Mouse (Mus musculus) thymus, postnatal 25 days (tissue): ENCODE measurements around the gene Ubap1l.

ENCODE experiments used
- DNase-seq: peaks from one replicate; pipeline ENCODE4 v3.0.0; 2022

The Ubap1l gene

DNA sequence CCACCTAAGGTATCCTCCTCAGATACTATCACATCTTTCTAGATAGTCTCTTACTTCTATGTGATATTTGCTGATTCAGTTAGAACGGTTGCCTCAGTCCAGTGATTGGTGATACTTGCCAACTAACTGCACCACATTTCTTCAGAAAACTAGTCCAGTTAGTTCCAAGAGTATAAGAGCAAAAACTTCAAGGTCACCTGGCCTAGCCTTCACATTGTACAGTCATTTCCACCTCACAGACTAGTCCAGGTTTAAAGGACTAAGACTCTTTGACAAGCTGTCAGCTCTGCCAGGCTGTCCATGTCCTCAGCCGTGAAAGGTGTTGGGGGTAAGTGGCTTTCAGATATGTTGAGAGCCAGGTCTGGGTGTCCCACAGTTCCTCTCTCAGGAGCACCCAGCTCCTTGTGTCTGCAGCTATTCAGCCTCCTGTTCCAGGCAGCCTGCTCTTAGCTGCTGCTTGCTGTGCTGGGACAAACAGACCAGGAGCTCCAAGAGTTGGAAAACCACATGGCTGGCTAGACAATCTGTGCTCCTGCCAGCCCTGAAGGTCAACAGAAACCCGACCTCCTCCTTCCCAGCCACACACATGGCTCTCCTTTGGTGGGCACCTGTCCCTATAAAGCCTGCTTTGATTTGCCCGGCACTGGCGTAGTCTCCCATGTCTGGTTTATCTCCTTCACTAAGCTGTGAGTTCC, 13.8 kb downstream of the Ubap1l start:
- no peak for DNase-seq

DNA sequence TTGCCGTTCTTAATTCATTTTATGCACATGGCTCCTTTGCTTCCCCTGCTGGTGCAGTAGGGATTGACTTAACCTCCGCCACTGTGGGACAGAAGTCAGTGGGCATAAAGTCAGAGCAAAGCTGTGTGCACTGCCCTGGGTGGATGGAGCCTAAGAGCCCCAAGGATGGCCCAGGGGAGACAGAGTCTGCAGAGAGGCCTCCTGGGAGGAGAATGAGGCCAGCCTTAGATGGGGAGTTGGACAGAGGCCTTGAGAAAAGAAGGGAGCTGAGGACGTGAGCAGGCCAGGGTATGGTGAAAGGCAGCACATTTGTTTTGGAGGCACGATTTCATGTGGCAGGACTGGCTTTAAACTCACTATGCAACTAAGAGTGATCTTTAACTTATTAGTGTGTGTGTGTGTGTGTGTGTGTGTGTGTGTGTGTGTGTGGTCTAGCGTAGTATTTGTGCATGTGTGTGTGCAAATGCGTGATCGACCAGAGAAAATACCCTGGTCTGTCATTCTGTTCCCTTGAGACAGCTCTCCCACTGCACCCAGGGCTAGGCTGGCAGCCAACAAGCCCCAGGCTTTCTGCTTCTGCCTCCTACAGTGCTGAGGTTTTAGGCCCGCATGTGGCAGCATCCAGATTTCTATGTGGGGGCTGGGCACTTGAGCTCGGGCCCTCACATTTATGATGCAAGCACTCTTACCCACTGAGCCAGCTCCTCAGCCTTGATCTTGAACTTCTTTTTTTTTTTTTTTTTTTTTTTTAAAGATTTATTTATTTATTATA, 14.5 kb downstream of the Ubap1l start:
- no peak for DNase-seq

DNA sequence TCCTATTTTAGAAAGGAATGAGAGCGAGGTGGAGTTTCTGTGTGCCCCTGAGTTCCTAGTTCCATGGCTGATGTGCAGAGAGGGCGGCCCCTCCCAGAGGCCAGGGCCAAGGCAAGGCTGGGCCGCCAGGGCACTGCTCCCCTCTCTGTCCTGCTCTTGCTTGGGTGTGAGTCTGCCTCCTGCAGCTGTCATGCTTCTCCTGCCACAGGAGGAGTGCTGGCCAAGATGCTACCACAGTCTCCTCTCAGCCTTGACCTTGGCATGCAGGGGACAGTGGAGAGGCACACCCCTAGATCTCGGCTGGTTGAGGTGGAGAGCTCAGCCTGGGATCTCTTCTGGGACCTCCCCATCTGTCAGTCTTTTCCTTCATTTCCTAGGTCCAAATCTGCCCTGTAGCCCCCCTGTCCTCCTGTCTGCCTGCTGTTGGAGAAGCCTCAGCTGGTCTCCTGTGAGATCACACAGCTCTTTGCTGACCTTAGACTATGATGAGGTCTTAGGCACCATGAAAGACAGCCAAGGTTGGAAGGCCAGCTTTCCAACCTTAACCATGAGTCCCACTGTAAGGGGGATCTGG, 20.3 kb downstream of the Ubap1l start:
- no peak for DNase-seq

DNA sequence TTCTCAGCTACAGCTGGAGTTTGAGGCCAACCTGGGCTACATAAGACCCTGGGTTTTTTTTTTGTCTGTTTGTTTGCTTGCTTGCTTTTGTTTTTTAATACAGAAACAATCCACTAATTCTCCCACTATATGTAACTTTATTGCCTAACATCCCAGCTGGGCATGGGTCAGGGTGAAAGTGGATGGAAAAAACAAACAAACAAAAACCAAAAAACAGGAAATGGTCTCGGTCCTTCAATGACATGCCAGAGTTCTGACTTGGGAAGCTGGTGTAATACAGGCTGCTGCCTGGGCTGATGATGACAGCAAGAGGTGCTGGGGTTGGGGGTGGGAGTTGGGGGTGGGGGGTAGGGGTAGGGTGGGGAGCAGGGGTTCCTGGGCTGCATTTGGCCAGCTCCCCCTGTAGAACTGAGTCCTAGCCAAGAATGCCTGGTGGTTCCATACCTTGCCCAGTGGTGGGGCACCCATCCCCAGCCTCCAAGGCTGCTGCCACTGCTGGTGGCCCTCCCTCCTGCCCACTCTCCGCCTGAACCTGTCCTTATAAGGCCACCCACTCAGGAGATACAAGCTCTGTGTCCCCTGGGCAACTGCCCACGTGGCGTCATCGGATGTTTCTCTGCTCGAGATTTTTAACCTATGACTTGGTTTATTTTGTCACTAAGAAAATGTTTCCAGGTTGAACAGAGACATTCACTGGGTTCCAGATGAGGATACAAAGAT, 21.4 kb downstream of the Ubap1l start:
- DNase-seq, result no peak

DNA sequence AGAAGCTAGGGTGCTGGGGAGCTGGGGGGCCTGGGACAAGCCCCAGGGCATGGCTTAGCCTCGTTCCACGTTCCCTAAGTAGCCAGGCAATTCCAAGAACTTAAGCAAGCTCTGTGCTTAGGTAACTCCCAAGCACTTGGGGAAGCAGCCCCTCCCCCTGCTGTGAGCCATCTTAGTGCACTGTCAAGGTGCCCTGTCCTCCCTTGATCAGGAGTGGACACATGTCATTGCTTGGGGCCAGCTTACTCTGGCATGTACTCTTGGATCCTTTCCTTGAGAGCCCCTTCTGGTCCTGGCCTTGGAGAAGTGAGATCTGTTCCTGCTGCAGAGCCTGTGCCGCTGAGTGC, 21.9 kb downstream of the Ubap1l start:
- no peak for DNase-seq

DNA sequence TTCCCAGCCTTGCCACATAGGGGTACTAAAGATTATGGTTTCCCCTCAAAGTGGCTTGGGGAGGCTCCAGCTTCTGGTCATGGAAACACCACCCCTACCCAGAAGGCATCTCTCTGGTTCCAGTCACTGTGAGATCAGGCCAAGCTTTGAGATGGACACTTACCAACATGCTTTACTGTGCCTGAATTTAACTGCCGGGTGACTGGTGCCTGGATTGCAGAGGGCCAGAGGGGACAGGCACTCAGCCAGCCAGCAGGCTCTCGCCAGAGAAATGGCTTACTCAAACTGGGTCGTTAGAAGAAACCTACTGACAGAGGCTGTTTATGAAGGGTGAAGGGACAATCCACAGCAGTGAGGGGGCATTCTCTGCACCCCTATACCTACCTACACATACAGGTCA, 23.4 kb downstream of the Ubap1l start:
- DNase-seq, result no peak

DNA sequence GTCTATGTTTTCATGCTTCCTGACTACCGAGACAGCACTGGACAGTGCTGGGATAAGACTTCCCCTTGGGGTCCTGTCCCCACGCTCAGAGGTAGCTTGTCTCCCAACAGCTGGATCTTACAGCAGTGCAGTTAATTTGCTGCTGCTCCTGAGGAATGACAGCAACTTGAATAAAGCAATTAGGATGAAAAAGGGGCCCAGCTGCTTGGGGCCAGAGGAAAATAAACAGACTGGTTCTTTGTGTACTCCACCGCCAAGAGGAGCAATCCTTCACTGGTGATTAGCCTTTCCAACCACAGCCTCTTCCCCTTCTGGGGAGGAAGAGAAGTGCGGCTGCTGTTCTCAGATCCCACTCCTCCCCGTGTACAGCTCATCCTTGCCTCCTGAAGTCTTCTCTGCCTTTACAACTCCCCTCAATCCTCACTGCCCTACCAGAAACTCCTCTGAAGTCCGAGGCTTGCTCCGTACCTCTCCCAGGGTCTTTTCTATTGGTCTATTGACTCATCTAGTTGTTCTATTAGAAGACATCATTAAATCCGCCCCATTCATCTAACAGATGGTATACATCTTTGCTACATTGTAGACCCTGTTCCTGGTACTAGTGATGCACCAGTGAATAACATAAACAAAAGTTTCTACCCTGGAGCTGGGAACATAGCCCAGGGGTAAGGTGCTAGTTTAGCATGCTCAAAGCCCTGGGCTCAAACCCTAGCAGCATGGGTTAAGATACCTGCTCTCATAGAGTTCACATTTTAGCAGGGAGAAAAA, 25.7 kb downstream of the Ubap1l start:
- DNase-seq, result no peak

DNA sequence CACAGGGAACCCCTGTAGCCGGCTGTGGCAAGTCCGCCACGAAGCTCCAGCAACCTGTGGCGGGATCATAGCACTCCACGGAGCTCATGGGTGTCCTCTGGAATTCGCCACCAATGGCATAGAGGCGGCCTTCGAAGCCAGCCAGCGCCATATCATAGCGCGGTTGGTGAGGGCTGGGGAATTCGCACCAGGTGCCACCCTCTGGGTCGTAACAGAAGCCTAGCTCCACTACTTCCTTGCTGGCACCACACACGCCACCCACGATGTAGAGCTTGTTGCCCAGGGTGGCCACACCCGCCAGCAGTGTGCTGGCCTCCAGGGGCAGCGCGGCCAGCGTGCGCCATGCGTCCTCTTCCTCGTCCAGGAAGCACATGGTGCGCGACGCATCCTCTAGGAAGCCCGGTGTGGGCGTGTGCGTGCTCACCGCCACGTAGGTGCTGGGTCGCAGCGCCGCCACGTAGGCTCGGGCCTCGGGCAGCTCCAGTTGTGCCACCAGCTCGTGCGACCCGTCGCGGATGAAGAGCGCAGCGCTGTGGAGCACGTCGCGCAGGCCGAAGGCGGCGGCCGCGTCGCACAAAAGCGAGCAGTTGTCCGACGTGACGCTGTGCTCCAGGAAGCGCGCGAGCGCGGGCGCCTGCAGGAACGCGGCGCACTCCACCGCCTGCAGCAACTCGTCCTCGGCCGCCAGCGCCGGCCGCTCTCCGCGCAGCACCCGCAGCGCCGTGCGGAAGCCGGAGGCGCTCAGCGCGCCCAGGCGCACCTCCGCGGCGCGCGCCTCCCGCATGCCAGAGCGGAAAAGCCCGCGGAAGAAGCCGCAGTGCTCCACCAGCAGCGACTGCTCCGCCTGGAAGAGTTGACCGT, 30.1 kb downstream of the Ubap1l start:
- no peak for DNase-seq

DNA sequence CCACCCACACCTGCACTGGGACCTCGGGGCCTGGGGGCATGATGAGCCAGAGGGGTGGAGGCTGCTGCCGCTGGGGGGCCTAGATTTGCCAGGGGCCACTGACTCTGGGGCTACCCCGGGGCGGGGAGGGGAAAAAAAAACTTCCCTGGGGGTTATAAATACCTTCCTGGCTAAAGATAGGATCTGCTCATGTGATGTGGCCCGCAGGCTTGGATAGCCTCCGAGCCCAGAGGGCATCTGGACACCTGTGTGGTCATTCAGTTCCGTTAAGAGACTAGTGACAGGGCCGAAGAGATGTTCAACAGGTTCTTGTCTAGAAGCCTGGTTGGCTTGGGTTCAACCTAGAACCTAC, 30.7 kb downstream of the Ubap1l start, which contains the start of gene Kbtbd13:
Gene Kbtbd13, minus strand, starts transcription at position 40 of the 352 bp plus-strand sequence.
- no peak for DNase-seq

DNA sequence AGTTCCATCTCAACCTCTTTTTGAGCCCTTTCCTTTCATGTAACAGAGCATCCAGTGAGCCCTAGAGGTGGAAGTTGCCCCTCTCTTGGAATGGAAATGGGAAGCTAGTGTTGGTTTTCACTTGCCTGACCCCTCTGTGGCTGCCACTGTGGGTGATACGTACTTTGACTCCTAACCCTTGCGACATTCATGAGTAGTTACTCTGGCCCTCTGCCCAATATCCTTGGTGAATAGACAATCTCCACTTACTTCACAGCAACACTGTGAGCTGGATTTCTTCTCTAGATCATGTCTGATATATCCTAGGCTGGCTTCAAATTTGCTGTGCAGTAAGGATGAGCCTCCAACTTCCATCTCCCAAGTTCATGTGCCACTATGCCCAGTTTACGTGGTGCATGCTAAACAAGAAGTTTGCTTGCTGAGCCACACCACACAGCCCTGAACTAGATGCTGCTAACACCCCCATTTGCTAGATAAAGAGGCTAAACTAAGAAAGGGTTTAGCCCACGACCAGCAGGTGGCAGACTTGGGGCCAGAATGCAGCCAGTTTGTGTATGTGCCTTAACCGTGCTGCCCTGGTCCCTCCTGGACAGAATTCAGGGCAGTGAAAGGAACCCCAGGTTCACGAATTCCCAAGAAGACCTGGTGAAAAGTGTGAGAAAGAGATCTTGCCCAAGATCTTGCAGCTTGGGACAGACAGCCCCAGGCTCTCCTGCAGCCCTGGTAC, 32.0 kb downstream of the Ubap1l start:
- peak; percentile 60 for DNase-seq

DNA sequence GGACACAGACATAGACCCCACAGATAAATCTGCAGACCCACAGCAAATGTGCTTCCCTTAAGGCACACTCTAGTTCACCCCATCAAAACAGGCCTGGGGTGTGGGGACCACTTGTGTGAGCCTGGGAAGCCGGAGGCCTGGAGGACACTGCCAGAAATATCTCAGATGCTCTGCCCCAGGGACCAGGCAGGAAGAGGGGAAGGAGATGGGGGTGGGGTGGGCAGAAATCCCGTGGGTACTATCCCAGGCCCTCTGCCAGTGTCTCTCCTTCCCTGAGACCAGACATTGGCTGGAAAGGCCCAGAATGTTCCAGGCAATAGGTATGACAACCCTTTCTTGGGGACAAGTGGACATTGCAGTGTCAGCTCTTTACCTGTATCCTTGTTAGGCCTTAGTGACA, 32.8 kb downstream of the Ubap1l start:
- DNase-seq, result no peak

DNA sequence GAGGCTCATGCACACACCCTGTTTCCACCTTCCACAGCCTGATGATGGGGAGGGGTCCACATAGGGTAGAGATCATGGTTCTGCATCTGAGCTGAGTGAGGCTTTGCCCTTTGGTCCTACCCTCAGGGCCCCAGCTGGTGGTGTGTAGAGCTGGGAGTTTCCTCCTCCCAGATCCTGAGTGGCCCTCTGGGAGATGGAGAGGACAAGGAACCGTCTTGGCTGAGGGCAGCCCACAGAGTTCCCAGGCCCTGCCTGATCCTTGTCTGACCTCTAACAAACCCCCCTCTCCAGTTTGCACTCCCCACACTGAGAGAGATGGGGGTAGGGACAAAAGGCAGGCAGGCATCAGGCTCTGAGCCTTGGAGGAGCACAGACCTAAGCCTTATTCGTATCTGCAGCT, 33.5 kb downstream of the Ubap1l start:
- DNase-seq, result no peak

DNA sequence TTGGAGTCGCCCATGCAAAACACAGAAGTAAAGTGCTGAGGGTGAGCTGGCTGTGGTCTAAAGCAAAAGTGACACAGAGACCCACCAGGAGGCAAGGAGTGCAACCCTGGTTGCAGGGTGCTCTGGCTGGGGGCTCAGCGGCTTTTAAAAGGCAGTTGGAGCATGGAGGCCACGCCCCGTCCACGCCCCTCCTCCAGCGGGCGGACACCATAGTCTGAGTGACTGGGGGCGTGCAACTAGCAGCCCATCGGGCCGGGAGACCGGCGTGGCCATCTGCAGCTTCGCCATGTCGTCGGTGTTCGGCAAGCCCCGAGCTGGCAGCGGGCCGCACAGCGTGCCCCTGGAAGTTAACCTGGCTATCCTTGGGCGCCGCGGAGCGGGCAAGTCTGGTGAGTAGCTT, 37.4 kb downstream of the Ubap1l start, which contains the start of gene Rasl12:
Gene Rasl12, plus strand, starts transcription at position 228 of the 400 bp plus-strand sequence.
- DNase-seq, result peak; percentile 59

DNA sequence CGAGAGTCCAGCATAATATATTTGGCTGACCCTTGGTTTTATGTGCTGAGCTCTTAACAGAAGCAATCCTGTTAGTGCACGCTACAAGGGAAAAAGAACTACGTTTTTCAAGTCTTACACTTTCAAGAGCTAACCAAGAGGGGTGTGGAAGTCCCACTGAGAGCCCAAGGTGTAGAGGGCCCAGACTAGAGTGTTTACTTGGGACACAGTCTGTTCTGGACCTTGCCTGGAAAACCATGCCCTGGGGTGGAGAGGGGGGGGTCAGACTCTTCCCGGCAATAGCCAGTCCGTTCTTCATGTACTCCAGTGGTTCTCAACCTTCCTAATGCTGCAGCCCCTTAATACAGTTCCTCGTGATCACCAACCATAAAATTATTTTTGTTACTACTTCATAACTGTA, 39.1 kb downstream of the Ubap1l start:
- DNase-seq, result no peak

DNA sequence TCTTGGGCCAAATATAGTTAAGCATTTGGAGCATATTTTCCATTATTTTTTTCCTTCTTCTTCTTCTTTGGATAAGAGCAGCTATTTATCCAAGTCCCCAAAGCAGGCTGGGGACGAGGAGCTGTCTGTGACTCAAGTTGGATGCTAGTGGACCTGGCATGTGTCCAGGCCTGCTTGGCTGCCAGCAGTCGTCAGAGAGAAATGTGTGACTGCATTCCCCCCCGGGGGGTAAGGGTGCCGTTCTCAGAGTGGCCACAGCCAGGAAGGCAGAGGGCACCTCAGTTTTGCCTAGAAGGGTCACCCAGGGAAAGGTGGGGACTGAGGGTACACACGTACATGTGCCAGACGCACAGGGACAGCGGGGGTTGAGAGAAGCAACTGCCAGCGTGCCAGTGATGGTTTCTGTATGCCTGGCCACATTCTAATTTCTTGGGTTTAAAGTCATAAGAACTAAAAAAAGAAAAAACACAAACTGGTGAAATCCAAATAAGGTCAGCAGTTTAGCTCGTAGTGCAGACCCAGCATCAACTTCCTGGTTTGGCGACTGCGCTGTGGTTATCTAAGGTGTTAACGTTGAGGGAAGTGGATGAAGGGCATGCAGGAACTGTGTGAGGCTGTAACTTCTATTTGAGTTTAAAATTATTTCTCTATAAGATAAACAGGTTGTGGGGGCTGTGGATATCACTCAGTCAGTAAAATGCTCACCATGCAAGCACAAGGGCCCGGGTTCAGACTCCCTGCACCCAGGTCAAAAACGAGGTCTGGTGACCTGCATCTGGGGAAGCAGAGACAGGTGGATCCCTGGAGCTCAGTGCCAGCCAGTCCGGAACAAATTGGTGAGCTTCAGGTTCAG, 43.7 kb downstream of the Ubap1l start:
- DNase-seq, result no peak

DNA sequence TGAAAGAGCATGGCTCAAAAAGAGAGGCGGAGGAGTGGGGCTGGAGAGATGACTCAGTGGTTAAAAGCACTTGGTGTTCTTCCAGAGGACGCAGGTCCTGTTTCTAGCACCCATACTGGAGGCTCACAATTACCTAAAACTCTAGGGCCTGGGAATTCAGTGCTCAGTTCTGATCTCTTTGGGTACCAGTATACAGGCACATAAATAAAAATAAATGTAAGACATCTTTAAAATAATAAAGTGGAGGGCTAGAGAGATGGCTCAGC, 44.3 kb downstream of the Ubap1l start:
- DNase-seq, result no peak

DNA sequence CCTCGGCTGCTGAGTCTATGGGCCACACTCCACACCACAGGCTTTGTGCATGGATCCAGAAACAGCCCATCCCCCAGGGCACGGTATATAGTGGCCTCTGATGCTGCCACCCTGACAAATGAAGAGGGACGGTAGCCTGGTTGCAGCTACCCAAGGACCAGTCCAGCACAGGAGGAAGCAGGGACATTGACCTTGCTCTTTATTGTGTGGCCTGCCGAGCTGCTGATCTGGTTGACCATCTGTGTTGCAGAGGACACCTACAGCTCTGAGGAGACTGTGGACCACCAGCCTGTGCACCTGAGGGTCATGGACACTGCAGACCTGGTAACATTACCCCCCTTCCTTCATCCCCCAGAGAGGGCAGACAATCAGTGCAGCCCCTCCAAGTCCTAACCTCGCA, 46.5 kb downstream of the Ubap1l start:
- no peak for DNase-seq

DNA sequence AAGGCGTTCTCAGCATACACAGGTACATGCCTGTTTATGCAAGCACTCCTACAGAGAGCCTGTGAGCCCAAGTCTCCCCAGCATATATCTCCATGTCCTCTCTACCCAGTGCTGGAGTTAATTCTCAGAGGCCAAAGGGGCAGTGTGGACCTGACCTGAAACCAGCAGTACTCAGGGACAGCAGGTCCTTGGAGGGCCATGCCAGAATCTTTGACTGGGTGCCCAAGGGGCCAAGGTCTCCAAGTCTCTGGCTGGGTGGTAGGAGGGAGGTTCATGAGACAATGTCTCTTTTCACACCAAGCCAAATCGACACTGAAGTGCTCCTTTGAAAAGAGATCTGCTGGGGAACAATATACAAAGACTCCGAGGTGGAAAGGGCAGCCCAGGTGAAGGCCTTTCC, 47.0 kb downstream of the Ubap1l start:
- DNase-seq, result no peak

DNA sequence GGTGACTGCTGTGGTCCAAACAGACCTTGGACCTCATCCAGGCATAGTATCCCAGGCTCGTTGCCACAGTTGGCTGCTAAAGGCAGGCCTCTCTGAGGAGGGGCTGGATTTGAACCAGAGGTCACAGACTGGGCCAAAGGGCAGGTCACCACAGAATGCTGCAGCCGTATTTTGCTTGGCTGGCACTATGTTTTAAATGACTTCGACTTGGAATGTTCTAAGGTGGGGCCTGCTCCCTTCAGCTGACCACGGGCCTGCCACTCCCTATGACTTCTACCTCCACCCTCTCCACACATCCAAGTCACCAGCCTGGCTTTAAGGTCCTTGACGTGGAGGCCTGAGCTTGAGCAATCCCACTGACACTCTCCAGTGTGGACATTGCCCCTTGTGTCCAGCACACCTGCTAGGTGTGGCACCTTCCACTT, 48.0 kb downstream of the Ubap1l start:
- no peak for DNase-seq

DNA sequence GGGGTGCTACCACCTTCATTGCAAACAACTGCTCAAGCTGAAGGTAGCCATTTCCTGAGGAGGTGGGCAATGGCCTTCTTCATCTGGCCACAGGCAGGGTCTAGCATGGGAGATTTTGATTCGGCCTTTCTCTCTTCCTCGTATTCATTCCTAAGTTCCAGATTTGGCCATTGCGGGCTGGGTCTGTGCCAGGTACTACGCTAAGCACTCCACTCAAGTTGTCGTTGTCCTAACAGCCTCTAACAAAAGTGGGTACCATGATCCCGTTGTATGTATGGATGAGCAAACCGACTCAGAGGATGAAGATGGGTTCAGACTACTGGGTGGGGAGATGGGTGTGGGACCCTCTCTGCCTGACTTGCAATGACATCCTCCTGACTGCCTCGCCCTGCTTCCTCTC, 49.5 kb downstream of the Ubap1l start:
- no peak for DNase-seq
